Mouse (Mus musculus): ENCODE results near the gene Ptprt.

The Ptprt gene

GRCm38 (mm10) chr2:161657046-161657445 is 1003.9 kb downstream of the Ptprt start:
- DNase-seq, result no peak

- no peak for DNase-seq
Observed at GRCm38 (mm10) chr2:161656632-161657031, 1004.3 kb downstream of the Ptprt start.

- no peak for DNase-seq
Observed at GRCm38 (mm10) chr2:161640805-161641204, 1020.1 kb downstream of the Ptprt start.

GRCm38 (mm10) chr2:161634084-161634483 is 1026.9 kb downstream of the Ptprt start:
- DNase-seq, result no peak

- DNase-seq, result no peak
Observed at GRCm38 (mm10) chr2:161625896-161626295, 1035.1 kb downstream of the Ptprt start.

GRCm38 (mm10) chr2:161608401-161608800 is 1052.5 kb downstream of the Ptprt start:
- DNase-seq, result no peak

- no peak for DNase-seq
Observed at GRCm38 (mm10) chr2:161607372-161607771, 1053.6 kb downstream of the Ptprt start.

- no peak for DNase-seq
Observed at GRCm38 (mm10) chr2:161600206-161600808, 1060.6 kb downstream of the Ptprt start.

- no peak for DNase-seq
Observed at GRCm38 (mm10) chr2:161593391-161594152, 1067.4 kb downstream of the Ptprt start.

GRCm38 (mm10) chr2:161574401-161574800 is 1086.5 kb downstream of the Ptprt start:
- DNase-seq, result no peak

GRCm38 (mm10) chr2:161572201-161572600 is 1088.7 kb downstream of the Ptprt start:
- DNase-seq, result no peak

- no peak for DNase-seq
Observed at GRCm38 (mm10) chr2:161570236-161570995, 1090.5 kb downstream of the Ptprt start.

- no peak for DNase-seq
Observed at GRCm38 (mm10) chr2:161561502-161561901, 1099.4 kb downstream of the Ptprt start.

GRCm38 (mm10) chr2:161557874-161558273 is 1103.1 kb downstream of the Ptprt start:
- DNase-seq, result no peak

GRCm38 (mm10) chr2:161553651-161554050 is 1107.3 kb downstream of the Ptprt start:
- DNase-seq, result no peak

- DNase-seq, result no peak
Observed at GRCm38 (mm10) chr2:161552011-161552410, 1108.9 kb downstream of the Ptprt start.

- DNase-seq, result no peak
Observed at GRCm38 (mm10) chr2:161549577-161549976, 1111.4 kb downstream of the Ptprt start.

- no peak for DNase-seq
Observed at GRCm38 (mm10) chr2:161547318-161547717, 1113.6 kb downstream of the Ptprt start.

GRCm38 (mm10) chr2:161545406-161545805 is 1115.5 kb downstream of the Ptprt start:
- DNase-seq, result no peak

- DNase-seq, result no peak
Observed at GRCm38 (mm10) chr2:161534151-161534550, 1126.8 kb downstream of the Ptprt start.

GRCm38 (mm10) chr2:161527192-161527591 is 1133.8 kb downstream of the Ptprt start:
- no peak for DNase-seq

- no peak for DNase-seq
Observed at GRCm38 (mm10) chr2:161519671-161520070, 1141.3 kb downstream of the Ptprt start.

- DNase-seq, result no peak
Observed at GRCm38 (mm10) chr2:161516921-161517320, 1144.0 kb downstream of the Ptprt start.

GRCm38 (mm10) chr2:161513256-161513655 is 1147.7 kb downstream of the Ptprt start:
- DNase-seq, result no peak
